Mouse (Mus musculus) stomach, postnatal 0 days (tissue): ENCODE measurements at regions not wholly inside any gene's neighbourhood (a gene's known extent, or its start where the extent isn't known, plus 50 kb on each side); places are given as distances from the start of the nearest gene placed in this dataset.

Source experiments
- ATAC-seq: fragments of 200-750 bp; cut with Nextera tagmentation; 2 replicates; pipeline ENCODE4 v1.8.0; 2017; ENCODE audit not compliant: low FRiP score, low TSS enrichment
- DNase-seq: peaks from one replicate; pipeline ENCODE4 v3.0.0-alpha.2; 2016; ENCODE audit warnings: low spot score
- H3K27ac ChIP-seq: fragments of 300-500 bp; sonication (generic); replicated peaks from 2 replicates; pipeline ENCODE4 v1.5.1; 2014; ENCODE audit warnings: mild to moderate bottlenecking, control low read depth
- H3K27me3 ChIP-seq: fragments of 300-500 bp; sonication (generic); 2 replicates; pipeline ENCODE4 v1.6.1; 2014; ENCODE audit warnings: low read length; ENCODE audit not compliant: control insufficient read depth, insufficient read depth
- H3K36me3 ChIP-seq: fragments of 300-500 bp; sonication (generic); 2 replicates; pipeline ENCODE4 v1.6.1; 2014; ENCODE audit warnings: low read length, mixed read lengths; ENCODE audit not compliant: control insufficient read depth, insufficient read depth
- H3K4me1 ChIP-seq: fragments of 300-500 bp; sonication (generic); replicated peaks from 2 replicates; pipeline ENCODE4 v1.6.1; 2014; ENCODE audit warnings: antibody characterized with exemption; ENCODE audit not compliant: control insufficient read depth, insufficient read depth
- H3K4me2 ChIP-seq: fragments of 300-500 bp; sonication (generic); replicated peaks from 2 replicates; pipeline ENCODE4 v1.6.1; 2014; ENCODE audit warnings: low read depth, mild to moderate bottlenecking, control low read depth, moderate library complexity
- H3K4me3 ChIP-seq: fragments of 300-500 bp; sonication (generic); 2 replicates; pipeline ENCODE4 v1.5.1; 2014; ENCODE audit warnings: low read depth, low read length, control low read depth
- H3K9ac ChIP-seq: fragments of 300-500 bp; sonication (generic); 2 replicates; pipeline ENCODE4 v1.6.1; 2014; ENCODE audit warnings: mild to moderate bottlenecking, low read length, control low read depth, mixed read lengths
- H3K9me3 ChIP-seq: fragments of 300-500 bp; sonication (generic); 2 replicates; pipeline ENCODE4 v1.6.1; 2016; ENCODE audit warnings: low read length; ENCODE audit not compliant: control insufficient read depth
- CTCF ChIP-seq: IDR thresholded peaks from 2 replicates; pipeline ENCODE4 v1.5.1; 2016; ENCODE audit warnings: antibody characterized with exemption, low read depth, mild to moderate bottlenecking, moderate library complexity
- EP300 ChIP-seq: optimal IDR thresholded peaks from 2 replicates; pipeline ENCODE3; 2016; ENCODE audit warnings: antibody characterized with exemption
- WGBS: fragments of 180-500 bp; shearing (Covaris S2); extraction: QIAGEN DNeasy Blood & Tissue Kit; methylation state at CpG from one replicate; pipeline ENCODE4 v1.1.7; 2014; 5-methylcytosine and 5-hydroxymethylcytosine counted together

DNA sequence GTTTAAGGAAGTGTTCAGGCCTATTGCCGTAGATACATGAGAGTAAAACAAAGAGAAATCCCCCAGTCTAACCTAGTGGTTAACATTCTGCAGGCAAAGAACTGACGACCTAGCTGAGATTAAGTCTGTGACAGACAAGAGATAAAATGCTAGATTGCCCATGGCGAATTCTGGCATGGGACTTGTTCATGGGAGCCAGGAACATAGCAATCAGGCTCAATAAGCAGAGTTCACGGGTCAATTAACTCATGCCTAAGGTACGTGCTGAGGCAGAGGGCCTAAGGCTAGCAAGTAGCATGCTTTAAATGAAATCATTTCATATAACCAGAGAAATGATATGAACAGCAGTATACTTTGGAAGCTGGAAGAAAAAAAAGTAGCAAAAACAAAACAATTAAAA is 1119.2 kb upstream of the Adgrl2 start:
- Histone ChIP-seq H3K27me3 (no peaks in the 10 kb centered on the region), H3K4me2 (no peak overlapping the region), H3K4me1 (no peaks in the 10 kb centered on the region), H3K36me3 (no peaks in the 10 kb centered on the region), H3K9me3 (no peaks in the 10 kb centered on the region), H3K27ac (no peak overlapping the region), H3K9ac (no peak overlapping the region), H3K4me3 (no peak overlapping the region)
- ATAC-seq (no peak), DNase-seq (no peak)
- TF ChIP-seq EP300 (no peak), CTCF (no peak)
- WGBS = 74% methylated on average over 5 of the region's 5 CpGs

DNA sequence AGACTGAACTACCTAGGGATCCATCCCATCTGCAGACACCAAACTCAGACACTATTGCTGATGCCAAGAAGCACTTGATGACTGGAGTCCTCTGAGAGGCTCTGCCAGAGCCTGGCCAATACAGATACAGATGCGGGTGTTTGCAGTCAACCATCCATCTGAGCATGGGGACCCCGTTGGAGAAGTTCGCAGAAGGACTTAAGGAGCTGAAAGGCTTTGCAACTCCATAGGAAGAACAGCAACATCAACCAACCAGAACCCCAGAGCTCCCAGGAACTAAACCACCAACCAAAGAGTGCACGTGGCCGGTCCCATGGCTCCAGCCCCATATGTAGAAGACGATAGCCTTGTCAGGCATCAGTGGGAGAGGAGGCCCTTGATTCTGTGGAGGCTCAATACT is 1121.9 kb upstream of the Adgrl2 start:
- 92% methylated on average over 6 of the region's 6 CpGs for WGBS
- TF ChIP-seq EP300 = no peak
- TF ChIP-seq CTCF = no peak

DNA sequence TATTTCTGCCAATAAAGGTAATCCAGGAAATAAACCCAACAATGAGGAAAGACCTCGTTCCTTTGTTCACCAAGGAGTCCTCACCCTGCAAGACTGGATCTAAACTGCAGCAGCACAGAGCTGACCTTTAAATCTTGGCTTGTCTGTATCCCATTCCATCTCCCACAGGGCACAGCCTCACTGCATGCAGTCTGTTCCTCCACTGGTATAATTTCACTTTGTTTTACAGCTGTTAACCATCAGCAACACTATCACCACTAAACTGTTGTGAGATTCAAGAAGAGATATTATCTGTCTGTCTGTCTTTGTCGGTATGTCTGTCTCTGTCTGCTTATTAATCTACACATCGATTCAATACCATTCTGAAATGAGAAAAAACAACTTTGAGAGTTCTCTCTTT is 1129.5 kb upstream of the Adgrl2 start:
- Histone ChIP-seq H3K4me2 (no peak overlapping the region), H3K4me1 (no peaks in the 10 kb centered on the region), H3K27me3 (no peaks in the 10 kb centered on the region), H3K27ac (no peak overlapping the region), H3K9ac (no peak overlapping the region), H3K4me3 (no peak overlapping the region), H3K9me3 (no peaks in the 10 kb centered on the region), H3K36me3 (no peaks in the 10 kb centered on the region)
- DNase-seq (no peak), ATAC-seq (no peak)
- 42% methylated on average over 3 of the region's 3 CpGs for WGBS
- no peak for TF ChIP-seq CTCF
- TF ChIP-seq EP300 = no peak

More for the DNA sequence above, 1121.9 kb upstream of the Adgrl2 start:
- Histone ChIP-seq H3K4me2 (no peak overlapping the region), H3K27me3 (no peaks in the 10 kb centered on the region), H3K27ac (no peak overlapping the region), H3K36me3 (no peaks in the 10 kb centered on the region), H3K9ac (no peak overlapping the region), H3K4me1 (no peaks in the 10 kb centered on the region), H3K4me3 (no peak overlapping the region), H3K9me3 (no peaks in the 10 kb centered on the region)
- ATAC-seq = no peak
- DNase-seq = no peak

DNA sequence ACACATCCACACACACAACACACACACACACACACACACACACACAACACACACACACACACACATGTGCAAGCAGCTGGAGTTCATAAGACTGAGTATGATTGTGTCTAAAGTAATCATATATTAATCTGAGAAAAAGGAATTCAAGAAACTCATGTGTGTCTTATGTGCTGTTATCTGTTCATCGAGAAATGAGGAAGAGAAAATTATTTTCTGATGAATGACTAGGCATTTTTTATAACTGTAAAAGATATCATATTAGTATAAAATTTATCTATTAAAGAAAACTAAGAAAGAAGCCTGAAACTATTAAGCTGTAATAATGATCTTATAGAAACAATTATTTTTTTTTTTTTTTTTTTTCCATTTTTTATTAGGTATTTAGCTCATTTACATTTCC is 1156.3 kb upstream of the Adgrl2 start:
- Histone ChIP-seq H3K4me1 (no peaks in the 10 kb centered on the region), H3K36me3 (no peaks in the 10 kb centered on the region), H3K27ac (no peak overlapping the region), H3K9me3 (no peaks in the 10 kb centered on the region), H3K4me2 (no peak overlapping the region), H3K9ac (no peak overlapping the region), H3K27me3 (no peaks in the 10 kb centered on the region), H3K4me3 (no peak overlapping the region)
- WGBS = 79% methylated on average over 1 of the region's 1 CpGs
- DNase-seq (no peak), ATAC-seq (no peak)
- TF ChIP-seq CTCF (no peak), EP300 (no peak)

DNA sequence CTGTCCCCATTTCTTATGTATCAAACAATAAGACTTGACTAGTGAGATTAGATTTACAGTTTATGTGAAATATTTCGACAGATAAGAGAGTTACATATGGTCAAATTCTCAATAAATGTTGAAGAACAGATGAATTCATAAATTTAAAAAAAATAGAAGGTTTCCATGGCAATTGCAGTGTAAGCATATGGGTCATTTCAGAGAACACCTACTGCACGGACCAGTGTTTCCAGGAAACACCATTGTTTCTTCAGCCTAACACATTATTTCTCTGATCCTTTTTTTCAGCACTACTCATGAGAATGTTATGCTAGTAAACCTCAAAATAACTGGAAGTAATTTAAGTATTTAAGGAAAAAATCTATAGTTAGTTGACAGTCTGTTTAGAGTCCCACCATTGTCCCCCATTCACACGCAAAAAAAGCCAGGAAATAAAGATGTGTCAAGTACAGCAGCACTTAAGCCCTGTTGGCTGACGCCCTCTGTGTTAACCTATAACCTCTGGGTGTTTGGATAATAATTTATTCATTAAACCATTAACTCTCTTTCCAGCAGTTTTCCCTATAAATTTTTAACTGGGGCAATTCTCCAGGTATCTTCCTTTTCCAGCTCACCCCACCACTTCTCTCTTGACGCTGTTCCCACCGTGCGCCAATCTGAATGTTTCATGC is 1160.9 kb upstream of the Adgrl2 start:
- Histone ChIP-seq H3K27ac (no peak overlapping the region), H3K4me3 (no peak overlapping the region), H3K4me1 (no peaks in the 10 kb centered on the region), H3K9ac (no peak overlapping the region), H3K9me3 (no peaks in the 10 kb centered on the region), H3K36me3 (no peaks in the 10 kb centered on the region), H3K27me3 (no peaks in the 10 kb centered on the region), H3K4me2 (no peak overlapping the region)
- TF ChIP-seq CTCF (no peak), EP300 (no peak)
- DNase-seq (no peak), ATAC-seq (no peak)
- 69% methylated on average over 7 of the region's 7 CpGs for whole genome bisulfite sequencing

DNA sequence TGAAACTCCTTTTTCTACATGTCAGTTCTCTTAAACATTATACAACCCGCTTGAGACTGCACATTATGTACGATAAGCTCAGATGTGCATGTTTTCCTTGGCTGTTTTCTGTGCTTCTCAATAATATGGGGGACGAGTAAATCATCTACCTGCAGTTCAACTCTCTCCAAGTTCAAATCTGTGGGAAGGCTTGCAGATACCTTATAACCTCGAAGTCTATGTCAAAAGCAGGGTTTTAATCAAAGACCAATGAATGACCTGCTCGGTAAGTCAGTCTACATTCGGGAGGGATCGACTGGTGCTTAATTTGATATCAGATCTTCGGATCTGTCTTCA is 1161.4 kb upstream of the Adgrl2 start:
- TF ChIP-seq EP300 (no peak), CTCF (no peak)
- Histone ChIP-seq H3K9me3 (no peaks in the 10 kb centered on the region), H3K36me3 (no peaks in the 10 kb centered on the region), H3K27ac (no peak overlapping the region), H3K27me3 (no peaks in the 10 kb centered on the region), H3K9ac (no peak overlapping the region), H3K4me3 (no peak overlapping the region), H3K4me2 (no peak overlapping the region), H3K4me1 (no peaks in the 10 kb centered on the region)
- DNase-seq (no peak), ATAC-seq (no peak)
- WGBS = 75% methylated on average over 8 of the region's 8 CpGs
